Comparison of ENCODE assay signal across 8 mouse cellular contexts in the genomic region with DNA sequence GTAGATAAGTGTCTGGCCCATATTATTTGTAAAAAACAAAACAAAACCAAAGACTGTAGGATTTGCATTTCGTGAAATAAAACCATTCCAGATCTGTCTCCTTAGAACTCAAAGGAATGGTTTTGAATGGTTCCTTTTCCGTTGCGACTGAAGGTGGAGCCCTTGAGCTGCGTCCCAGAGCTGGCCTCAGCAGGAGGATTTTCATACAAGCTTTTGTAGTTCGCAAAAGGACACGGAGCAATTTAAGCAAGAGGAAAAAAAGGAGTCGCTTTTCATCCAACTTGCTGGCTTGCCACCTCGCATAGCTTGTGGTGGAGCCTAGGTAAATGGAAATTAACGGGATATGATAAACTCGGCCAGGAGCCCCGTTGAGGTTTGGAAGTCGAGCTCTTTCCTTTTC.
DNase-seq lines count a peak whose midpoint lies in the region; ATAC-seq and TF ChIP-seq lines count a peak whose summit lies in the region.

No protein-coding gene starts in this region.

- TF ChIP-seq CTCF in kidney, adult 2 months (conservative IDR thresholded peaks at IDR 0.05; ENCODE audit: insufficient read depth, insufficient read length, low read depth, low read length): peak; percentile 77

- no peak overlapping the region for H3K27ac ChIP-seq in kidney, adult 2 months (ENCODE audit: insufficient read depth, low read depth, low read length)
- no peak overlapping the region for H3K27ac ChIP-seq in limb, embryonic 10.5 days
- no peak overlapping the region for H3K27ac ChIP-seq in neural tube, embryonic 11.5 days (ENCODE audit: low read depth, low read length)

- WGBS in kidney, adult 2 months: 4% methylated on average over 12 of the region's 12 CpGs
- 7% methylated on average over 12 of the region's 12 CpGs for WGBS in limb, embryonic 10.5 days
- WGBS in neural tube, embryonic 11.5 days: 6% methylated on average over 12 of the region's 12 CpGs

- no peaks in the 10 kb centered on the region for H3K4me1 ChIP-seq in kidney, adult 2 months (ENCODE audit: control insufficient read depth, insufficient read depth, low read length)
- no peaks in the 10 kb centered on the region for H3K4me1 ChIP-seq in limb, embryonic 10.5 days
- H3K4me1 ChIP-seq in neural tube, embryonic 11.5 days (ENCODE audit: control insufficient read depth, insufficient read depth, low read length): no peaks in the 10 kb centered on the region

- no peak overlapping the region for H3K4me3 ChIP-seq in kidney, adult 2 months (ENCODE audit: insufficient read depth, low read depth, low read length)
- peak overlapping the region; percentile 34 for H3K4me3 ChIP-seq in limb, embryonic 10.5 days
- 0 out of 2 replicates have a peak overlapping the region, but pooled peaks have one; percentile 15 for H3K4me3 ChIP-seq in neural tube, embryonic 11.5 days (ENCODE audit: low read depth, low read length)

- ATAC-seq in neural tube, embryonic 11.5 days (ENCODE audit: insufficient read depth, low FRiP score, low TSS enrichment): peak; percentile 60

- H3K9me3 ChIP-seq in limb, embryonic 10.5 days (replicated peaks): no peaks in the 10 kb centered on the region
- H3K9me3 ChIP-seq in neural tube, embryonic 11.5 days (ENCODE audit: control insufficient read depth, low read length): no peaks in the 10 kb centered on the region

- peak overlapping the region; percentile 40 for H3K4me2 ChIP-seq in neural tube, embryonic 11.5 days (ENCODE audit: low read depth)

- H3K36me3 ChIP-seq in kidney, adult 2 months (ENCODE audit: control insufficient read depth, insufficient read depth, low read length): no peaks in the 10 kb centered on the region
- no peaks in the 10 kb centered on the region for H3K36me3 ChIP-seq in limb, embryonic 10.5 days
- no peaks in the 10 kb centered on the region for H3K36me3 ChIP-seq in neural tube, embryonic 11.5 days (ENCODE audit: control insufficient read depth, insufficient read depth, low read length)

- H3K27me3 ChIP-seq in kidney, adult 2 months (replicated peaks; ENCODE audit: control insufficient read depth, insufficient read depth, low read length): no peaks in the 10 kb centered on the region
- no peaks in the 10 kb centered on the region for H3K27me3 ChIP-seq in limb, embryonic 10.5 days (ENCODE audit: low read depth, poor library complexity, severe bottlenecking)
- no peaks in the 10 kb centered on the region for H3K27me3 ChIP-seq in neural tube, embryonic 11.5 days (ENCODE audit: control insufficient read depth, insufficient read depth, low read length)

- no peak for TF ChIP-seq POLR2A in kidney, adult 2 months (IDR thresholded peaks at IDR 0.05; ENCODE audit: low read depth, low read length)

- H3K9ac ChIP-seq in neural tube, embryonic 11.5 days (ENCODE audit: low read length): no peak overlapping the region

- peak; percentile 2 to 4 for DNase-seq in lung, adult 18-20 months
- no peak for DNase-seq in lung, postnatal 25 days (ENCODE audit: low spot score)
- peak; percentile 71 for DNase-seq in cerebellum, adult 9-11 months
- DNase-seq in frontal cortex, postnatal 10 days (ENCODE audit: low spot score in 2 of 2): peak; percentile 36 to 63
- peak; percentile 57 for DNase-seq in kidney, adult 2 months
- peak; percentile 62 for DNase-seq in limb, embryonic 10.5 days (ENCODE audit: low spot score)
- DNase-seq in neural tube, embryonic 11.5 days (ENCODE audit: low spot score): peak; percentile 74
- DNase-seq in spleen, adult 12 weeks (ENCODE audit: low spot score): no peak

Comparison
In these comparisons a context has a peak if more than half of its experiments do, and no peak if none do; other contexts are left out.
1. DNase-seq: peak in lung, adult 18-20 months (2 of 2), cerebellum, adult 9-11 months (single experiment), frontal cortex, postnatal 10 days (2 of 2), kidney, adult 2 months (single experiment), limb, embryonic 10.5 days (single experiment) and neural tube, embryonic 11.5 days (single experiment); none in lung, postnatal 25 days (single experiment) and spleen, adult 12 weeks (single experiment).